Mouse (Mus musculus) heart, embryonic 12.5 days (tissue): Measurements from ENCODE around the gene Btnl9. TPM values are rescaled to one million over a fixed set of nuclear protein-coding genes. Genes with fewer than 3 reads are reported as not detected.

Experiments used
- polyA plus RNA-seq: library from polyadenylated mRNA; unstranded; fragments of >200 nt; fragmentation: Nextera tagmentation; extraction: Ambion mirVana; gene quantifications from 2 replicates; pipeline ENCODE4 v1.2.1, GENCODE M21; 2016

Gene Btnl9
- polyA plus RNA-seq, 1 experiment from 2014 or later, result 1.4 TPM

Other genes with a start within 250 kb of the Btnl9 start
- 1.1 and 1.5 TPM in 2 replicates for gene Psme2b, start 241.0 kb downstream of the Btnl9 start, polyA plus RNA-seq
- not detected in 2 replicates for gene Olfr56, start 208.3 kb downstream of the Btnl9 start, polyA plus RNA-seq
- 0.09 TPM in 1 of 2 replicates, not detected in the other for gene 9930111J21Rik1, start 207.8 kb downstream of the Btnl9 start, polyA plus RNA-seq
- not detected in 2 replicates for gene Gm12185, start 194.9 kb downstream of the Btnl9 start, polyA plus RNA-seq
- gene Tgtp1, start 193.0 kb downstream of the Btnl9 start, polyA plus RNA-seq, result not detected in 2 replicates
- 0.23 and 0.24 TPM in 2 replicates for gene 9930111J21Rik2, start 135.9 kb downstream of the Btnl9 start, polyA plus RNA-seq
- gene Tgtp2, start 123.0 kb downstream of the Btnl9 start, polyA plus RNA-seq, result not detected in 2 replicates
- gene Ifi47, start 110.6 kb downstream of the Btnl9 start, polyA plus RNA-seq, result 0.55 and 0.68 TPM in 2 replicates
- gene Olfr1396, start 72.3 kb downstream of the Btnl9 start, polyA plus RNA-seq, result not detected in 2 replicates
- gene Olfr1395, start 44.9 kb downstream of the Btnl9 start, polyA plus RNA-seq, result not detected in 2 replicates
- gene Olfr1394, start 32.8 kb downstream of the Btnl9 start, polyA plus RNA-seq, result not detected in 2 replicates
- gene Zfp62, start 16.1 kb upstream of the Btnl9 start, polyA plus RNA-seq, result 33.5 and 34.6 TPM in 2 replicates
- gene Mgat1, start 57.0 kb upstream of the Btnl9 start, polyA plus RNA-seq, result 45.7 TPM in 2 replicates
- gene Olfr1393, start 91.1 kb upstream of the Btnl9 start, polyA plus RNA-seq, result 0.08 and 0.27 TPM in 2 replicates
- not detected in 2 replicates for gene Olfr1392, start 98.1 kb upstream of the Btnl9 start, polyA plus RNA-seq
- not detected in 2 replicates for gene Olfr10, start 117.6 kb upstream of the Btnl9 start, polyA plus RNA-seq
- not detected in 2 replicates for gene Olfr1391, start 135.6 kb upstream of the Btnl9 start, polyA plus RNA-seq
- not detected in 2 replicates for gene Olfr1390, start 148.0 kb upstream of the Btnl9 start, polyA plus RNA-seq
- gene Olfr1389, start 235.9 kb upstream of the Btnl9 start, polyA plus RNA-seq, result not detected in 2 replicates
- not detected in 2 replicates for gene Olfr1388, start 249.5 kb upstream of the Btnl9 start, polyA plus RNA-seq